Mouse (Mus musculus) limb, embryonic 11.5 days (tissue): ENCODE results near the gene Plekhh1. TPM values are rescaled to one million over a fixed set of nuclear protein-coding genes. Genes with fewer than 3 reads are reported as not detected.

ENCODE experiments used
- ATAC-seq: fragments of 200-750 bp; cut with Nextera tagmentation; 2 replicates; pipeline ENCODE4 v1.8.0; 2017; ENCODE audit warnings: low read depth; ENCODE audit not compliant: insufficient number of reproducible peaks, low FRiP score, low TSS enrichment
- DNase-seq: peaks from one replicate; pipeline ENCODE4 v3.0.0-alpha.2; 2015; ENCODE audit warnings: low spot score
- H3K27ac ChIP-seq: fragments of 300-500 bp; sonication (generic); replicated peaks from 2 replicates; pipeline ENCODE4 v1.5.1; 2014; ENCODE audit warnings: low read depth, mild to moderate bottlenecking, low read length
- H3K27me3 ChIP-seq: fragments of 300-500 bp; sonication (generic); 2 replicates; pipeline ENCODE4 v1.6.1; 2014; ENCODE audit warnings: mild to moderate bottlenecking, low read length, mixed read lengths; ENCODE audit not compliant: control insufficient read depth, insufficient read depth
- H3K36me3 ChIP-seq: fragments of 300-500 bp; sonication (generic); 2 replicates; pipeline ENCODE4 v1.6.1; 2014; ENCODE audit warnings: mild to moderate bottlenecking, low read length, moderate library complexity, mixed read lengths; ENCODE audit not compliant: control insufficient read depth, insufficient read depth
- H3K4me1 ChIP-seq: fragments of 300-500 bp; sonication (generic); 2 replicates; pipeline ENCODE4 v1.6.1; 2014; ENCODE audit warnings: low read length, mixed read lengths; ENCODE audit not compliant: control insufficient read depth, insufficient read depth
- H3K4me2 ChIP-seq: fragments of 300-500 bp; sonication (generic); 2 replicates; pipeline ENCODE4 v1.6.1; 2014; ENCODE audit warnings: low read depth, mild to moderate bottlenecking, moderate library complexity; ENCODE audit not compliant: severe bottlenecking
- H3K4me3 ChIP-seq: fragments of 300-500 bp; sonication (generic); 2 replicates; pipeline ENCODE4 v1.5.1; 2014; ENCODE audit warnings: low read depth, low read length
- H3K9ac ChIP-seq: fragments of 300-500 bp; sonication (generic); 2 replicates; pipeline ENCODE4 v1.6.1; 2014; ENCODE audit warnings: mild to moderate bottlenecking, low read length
- H3K9me3 ChIP-seq: fragments of 300-500 bp; sonication (generic); 2 replicates; pipeline ENCODE4 v1.6.1; 2016; ENCODE audit warnings: low read length; ENCODE audit not compliant: control insufficient read depth
- WGBS: fragments of 180-500 bp; shearing (Covaris S2); extraction: QIAGEN DNeasy Blood & Tissue Kit; methylation state at CpG from one replicate; pipeline ENCODE4 v1.1.7; 2014; 5-methylcytosine and 5-hydroxymethylcytosine counted together
- polyA plus RNA-seq: library from polyadenylated mRNA; unstranded; fragments of >200 nt; fragmentation: Nextera tagmentation; extraction: Ambion mirVana; gene quantifications from 2 replicates; pipeline ENCODE4 v1.2.1, GENCODE M21; 2014

Plekhh1 gene
- polyA plus RNA-seq, 1 experiment from 2014 or later = 2.9 TPM

- no peak overlapping the region for H3K9ac ChIP-seq
- H3K27ac ChIP-seq = no peak overlapping the region
- H3K4me1 ChIP-seq = no peaks in the 10 kb centered on the region
- H3K4me2 ChIP-seq = no peak overlapping the region
- DNase-seq (no peak), ATAC-seq (no peak)
- WGBS = 71% methylated on average over 6 of the region's 6 CpGs
- H3K4me3 ChIP-seq = no peak overlapping the region
- H3K9me3 ChIP-seq = no peaks in the 10 kb centered on the region
- H3K36me3 ChIP-seq = no peaks in the 10 kb centered on the region
- H3K27me3 ChIP-seq = no peaks in the 10 kb centered on the region
Measured at GRCm38 (mm10) chr12:79059573-79059972, 30.6 kb downstream of the Plekhh1 start.

DNA sequence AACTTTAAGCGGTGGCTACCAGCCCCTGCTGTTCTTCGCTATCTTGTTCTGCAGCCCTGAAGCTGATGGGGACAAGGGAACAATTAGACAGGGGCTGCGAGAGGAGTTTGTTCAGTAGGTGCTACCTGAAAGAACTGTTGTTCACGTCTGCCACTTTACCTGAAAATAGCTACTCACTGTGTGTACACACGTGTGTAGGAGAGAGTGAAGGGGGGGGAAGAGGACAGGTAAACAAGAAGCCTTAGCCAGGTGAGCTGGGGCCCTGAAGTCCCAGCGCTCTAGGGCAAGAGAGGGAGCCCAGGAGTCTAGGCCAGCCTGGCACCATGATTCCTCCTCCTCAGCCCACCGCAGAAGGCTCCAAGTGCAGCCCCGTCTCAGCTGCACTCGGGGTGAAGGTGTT is 31.2 kb downstream of the Plekhh1 start:
- no peaks in the 10 kb centered on the region for H3K27me3 ChIP-seq
- no peaks in the 10 kb centered on the region for H3K9me3 ChIP-seq
- no peak for DNase-seq
- H3K4me1 ChIP-seq = no peaks in the 10 kb centered on the region
- no peak overlapping the region for H3K4me2 ChIP-seq
- H3K4me3 ChIP-seq = no peak overlapping the region
- H3K9ac ChIP-seq = no peak overlapping the region
- no peak overlapping the region for H3K27ac ChIP-seq
- 89% methylated on average over 9 of the region's 9 CpGs for WGBS
- ATAC-seq = no peak
- H3K36me3 ChIP-seq = no peaks in the 10 kb centered on the region

- Histone ChIP-seq H3K9ac (no peak overlapping the region), H3K27me3 (no peaks in the 10 kb centered on the region), H3K9me3 (no peaks in the 10 kb centered on the region), H3K4me2 (no peak overlapping the region), H3K4me3 (no peak overlapping the region), H3K4me1 (no peaks in the 10 kb centered on the region), H3K27ac (no peak overlapping the region), H3K36me3 (no peaks in the 10 kb centered on the region)
- 79% methylated on average over 7 of the region's 7 CpGs for WGBS
- DNase-seq = no peak
- no peak for ATAC-seq
Measured at GRCm38 (mm10) chr12:79060766-79061652, 32.0 kb downstream of the Plekhh1 start.

GRCm38 (mm10) chr12:79064451-79064850 is 35.5 kb downstream of the Plekhh1 start:
- ATAC-seq = no peak
- H3K4me2 ChIP-seq = no peak overlapping the region
- no peak overlapping the region for H3K9ac ChIP-seq
- no peak for DNase-seq
- no peaks in the 10 kb centered on the region for H3K9me3 ChIP-seq
- H3K4me1 ChIP-seq = no peaks in the 10 kb centered on the region
- H3K27ac ChIP-seq = no peak overlapping the region
- no peak overlapping the region for H3K4me3 ChIP-seq
- 92% methylated on average over 13 of the region's 13 CpGs for WGBS
- no peaks in the 10 kb centered on the region for H3K27me3 ChIP-seq
- H3K36me3 ChIP-seq = peaks cover 2% of the 10 kb centered on the region; the same call in 1 of the 2 replicates

DNA sequence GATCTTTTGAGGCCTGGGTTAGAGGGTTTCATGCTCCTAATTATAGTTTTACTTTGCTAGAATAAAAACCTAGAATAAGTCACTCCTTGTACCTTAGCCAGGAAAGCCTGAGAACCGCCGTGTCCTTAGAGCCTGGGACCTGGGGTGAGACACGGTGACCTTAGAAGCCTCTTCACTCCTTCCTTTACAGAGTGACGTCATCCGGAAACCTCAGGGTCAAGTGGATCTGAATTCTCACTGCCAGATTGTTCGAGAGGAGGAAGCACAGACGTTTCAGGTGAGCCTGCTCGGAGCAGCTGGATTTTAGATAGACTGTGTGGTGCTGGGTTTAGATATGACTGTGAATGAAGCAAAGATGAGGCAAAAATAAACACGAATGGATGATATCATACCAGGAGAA is 37.5 kb downstream of the Plekhh1 start:
- peaks cover 4% of the 10 kb centered on the region; the same call in 1 of the 2 replicates for H3K36me3 ChIP-seq
- no peaks in the 10 kb centered on the region for H3K4me1 ChIP-seq
- H3K9me3 ChIP-seq = no peaks in the 10 kb centered on the region
- no peak for DNase-seq
- no peak overlapping the region for H3K4me3 ChIP-seq
- H3K4me2 ChIP-seq = no peak overlapping the region
- 88% methylated on average over 9 of the region's 9 CpGs for WGBS
- no peak for ATAC-seq
- H3K27ac ChIP-seq = no peak overlapping the region
- H3K9ac ChIP-seq = no peak overlapping the region
- H3K27me3 ChIP-seq = no peaks in the 10 kb centered on the region

DNA sequence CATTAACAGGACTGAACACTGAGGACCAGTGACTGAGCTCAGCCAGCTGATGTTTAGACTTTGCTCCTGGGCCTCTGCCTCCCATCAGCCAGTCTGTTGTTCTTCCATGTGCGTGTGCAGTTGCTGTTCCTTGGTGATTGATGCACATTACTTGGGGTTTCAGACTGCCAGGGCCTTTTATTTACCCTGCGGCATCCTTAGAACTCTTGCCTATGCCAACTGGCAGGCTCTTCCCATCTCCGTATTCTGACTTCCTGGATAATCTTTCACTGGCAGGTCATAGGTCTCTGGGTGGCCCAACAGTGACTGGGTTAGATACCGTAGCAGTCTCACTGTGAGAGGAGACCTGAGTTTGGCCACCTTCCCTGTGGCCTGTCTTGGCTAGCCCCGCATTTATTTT is 38.6 kb downstream of the Plekhh1 start:
- Histone ChIP-seq H3K4me1 (no peaks in the 10 kb centered on the region), H3K27ac (no peak overlapping the region), H3K9me3 (no peaks in the 10 kb centered on the region), H3K36me3 (peaks cover 4% of the 10 kb centered on the region; the same call in 1 of the 2 replicates), H3K27me3 (no peaks in the 10 kb centered on the region), H3K4me3 (no peak overlapping the region), H3K9ac (no peak overlapping the region), H3K4me2 (no peak overlapping the region)
- no peak for ATAC-seq
- 89% methylated on average over 5 of the region's 5 CpGs for WGBS
- no peak for DNase-seq

DNA sequence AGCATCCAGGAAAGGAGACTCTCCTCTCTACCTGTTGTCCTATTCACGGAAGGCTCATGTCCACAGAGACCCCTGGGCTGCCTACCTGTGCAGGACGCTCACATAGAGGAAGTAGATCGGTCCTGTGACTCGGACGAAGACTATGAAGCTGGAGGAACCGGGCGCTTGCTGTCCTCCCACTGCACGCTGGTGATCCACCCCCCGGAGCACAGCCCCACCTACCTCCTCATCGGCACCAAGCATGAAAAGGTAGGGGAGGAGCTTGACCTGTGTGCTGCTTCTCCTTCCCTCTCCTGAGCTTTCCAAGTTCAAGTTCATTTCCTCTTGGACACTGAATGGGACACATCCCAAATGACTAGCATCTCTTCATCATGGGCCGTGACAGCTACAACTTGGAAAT is 39.3 kb downstream of the Plekhh1 start:
- no peaks in the 10 kb centered on the region for H3K4me1 ChIP-seq
- no peaks in the 10 kb centered on the region for H3K27me3 ChIP-seq
- no peak overlapping the region for H3K4me2 ChIP-seq
- H3K27ac ChIP-seq = no peak overlapping the region
- no peak overlapping the region for H3K9ac ChIP-seq
- WGBS = 92% methylated on average over 11 of the region's 11 CpGs
- H3K9me3 ChIP-seq = no peaks in the 10 kb centered on the region
- no peak overlapping the region for H3K4me3 ChIP-seq
- peaks cover 4% of the 10 kb centered on the region; the same call in 1 of the 2 replicates for H3K36me3 ChIP-seq
- ATAC-seq (no peak), DNase-seq (no peak)

GRCm38 (mm10) chr12:79069187-79069608 is 40.2 kb downstream of the Plekhh1 start:
- 93% methylated on average over 6 of the region's 6 CpGs for WGBS

More at GRCm38 (mm10) chr12:79069187-79069608, 40.2 kb downstream of the Plekhh1 start:
- no peaks in the 10 kb centered on the region for H3K9me3 ChIP-seq
- H3K4me2 ChIP-seq = no peak overlapping the region
- H3K9ac ChIP-seq = no peak overlapping the region
- ATAC-seq (no peak), DNase-seq (no peak)
- H3K27me3 ChIP-seq = no peaks in the 10 kb centered on the region
- H3K36me3 ChIP-seq = peaks cover 6% of the 10 kb centered on the region; the same call in 1 of the 2 replicates
- H3K4me1 ChIP-seq = no peaks in the 10 kb centered on the region
- H3K27ac ChIP-seq = no peak overlapping the region
- H3K4me3 ChIP-seq = no peak overlapping the region
